Mouse (Mus musculus): Measurements from ENCODE around the gene Gins2. TPM values are rescaled to one million over a fixed set of nuclear protein-coding genes. Genes with fewer than 3 reads are reported as not detected.

The Gins2 gene
- total and polyA plus RNA-seq, 3 experiments: 11.3 to 83.4 (median 43.9) TPM

DNA sequence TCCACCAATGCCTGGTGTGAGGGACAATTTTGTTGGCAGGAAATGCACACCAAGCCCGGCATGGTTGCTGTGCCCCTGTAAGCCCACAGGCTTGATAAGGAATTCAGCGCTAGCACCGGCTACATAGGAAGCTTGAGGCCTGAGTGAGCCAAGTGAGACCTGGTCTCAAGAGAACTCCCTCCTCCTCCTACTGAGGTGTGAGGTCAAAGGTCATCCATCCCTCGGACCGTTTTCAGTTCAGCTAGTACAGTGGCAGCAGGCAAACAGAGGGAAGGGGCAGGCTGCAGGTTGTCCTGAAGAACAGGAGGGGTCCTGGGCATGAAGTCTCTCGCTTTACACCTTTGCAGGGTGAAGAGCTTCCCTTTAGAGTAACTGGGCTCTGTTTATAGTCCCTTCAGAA, 41.7 kb upstream of the Gins2 start:
- Histone ChIP-seq H3K36me3 (replicated peaks) (no peaks in the 10 kb centered on the region), H3K4me3 (ENCODE audit: low read depth, low read length) (no peak overlapping the region), H3K27me3 (ENCODE audit: insufficient read depth, low read length) (peaks cover 35% of the 10 kb centered on the region), H3K9me3 (replicated peaks) (no peaks in the 10 kb centered on the region), H3K4me1 (ENCODE audit: insufficient read depth, low read depth, low read length) (no peaks in the 10 kb centered on the region)
- TF ChIP-seq POLR2AphosphoS5 (IDR thresholded peaks at IDR 0.05; ENCODE audit: insufficient replicate concordance, low read depth, low read length): no peak
- TF ChIP-seq GATA1 (IDR thresholded peaks at IDR 0.05; ENCODE audit: borderline replicate concordance, low read length): no peak
- TF ChIP-seq CTCF (IDR thresholded peaks at IDR 0.05; ENCODE audit: low read depth, low read length): no peak
- no peak for TF ChIP-seq TAL1 (conservative IDR thresholded peaks at IDR 0.05; ENCODE audit: low read depth, low read length)
- no peak for TF ChIP-seq GATA2 (IDR thresholded peaks at IDR 0.05; ENCODE audit: borderline replicate concordance, low read depth, low read length)
- no peak for DNase-seq (ENCODE audit: low spot score)
- no peak for ATAC-seq (ENCODE audit: extremely low read depth, insufficient number of reproducible peaks, low FRiP score, poor library complexity, severe bottlenecking)

DNA sequence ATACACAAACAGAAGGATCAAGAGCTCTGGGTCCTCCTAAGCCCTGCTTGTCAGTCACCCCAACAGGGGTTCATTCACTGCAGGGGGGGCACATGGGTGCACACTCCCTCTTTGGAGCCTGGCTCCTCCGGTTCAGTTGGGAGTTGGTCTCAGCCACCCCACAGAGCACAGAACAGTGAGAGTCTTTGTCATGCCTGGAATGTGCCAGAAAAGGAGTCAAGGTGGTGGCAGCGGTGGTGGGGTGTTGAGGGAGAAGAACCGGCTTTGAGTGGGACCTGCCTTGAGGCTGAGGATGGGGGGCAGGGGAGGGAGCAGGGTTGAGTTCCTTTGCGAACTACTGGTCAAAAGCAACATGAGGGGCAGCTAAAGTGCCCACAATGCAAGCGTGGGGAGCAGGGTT, 40.9 kb upstream of the Gins2 start:
- no peak for DNase-seq (ENCODE audit: low spot score)
- TF ChIP-seq CTCF (IDR thresholded peaks at IDR 0.05; ENCODE audit: low read depth, low read length): no peak
- no peak for TF ChIP-seq GATA2 (IDR thresholded peaks at IDR 0.05; ENCODE audit: borderline replicate concordance, low read depth, low read length)
- Histone ChIP-seq H3K36me3 (replicated peaks) (no peaks in the 10 kb centered on the region), H3K9me3 (replicated peaks) (0 out of 2 replicates have a peak, but pooled peaks cover 3% of the 10 kb centered on the region), H3K4me3 (ENCODE audit: low read depth, low read length) (no peak overlapping the region), H3K27me3 (ENCODE audit: insufficient read depth, low read length) (peaks cover 32% of the 10 kb centered on the region), H3K4me1 (ENCODE audit: insufficient read depth, low read depth, low read length) (no peaks in the 10 kb centered on the region)
- ATAC-seq (ENCODE audit: extremely low read depth, insufficient number of reproducible peaks, low FRiP score, poor library complexity, severe bottlenecking): no peak

DNA sequence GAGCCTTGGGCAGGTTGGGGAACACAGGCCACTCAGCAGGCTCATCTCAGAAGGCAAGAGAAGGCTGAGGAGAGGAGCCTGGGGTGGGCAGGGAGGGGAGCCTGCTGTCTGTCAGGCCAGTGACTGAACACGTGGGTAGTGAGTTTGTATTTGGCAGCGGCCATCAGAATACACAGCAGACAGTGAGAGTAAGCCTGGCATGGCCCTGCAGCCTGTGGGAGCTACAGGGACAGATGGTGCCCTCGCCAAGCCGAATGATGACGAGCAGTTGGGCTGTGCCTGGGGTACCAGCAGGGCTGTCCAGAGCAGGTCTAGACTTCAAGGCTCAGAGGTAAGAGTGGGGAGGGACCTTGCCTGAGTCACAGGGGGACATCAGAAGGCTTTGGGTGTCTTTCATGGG, 38.2 kb upstream of the Gins2 start:
- Histone ChIP-seq H3K4me3 (ENCODE audit: low read depth, low read length) (no peak overlapping the region), H3K4me1 (ENCODE audit: insufficient read depth, low read depth, low read length) (no peaks in the 10 kb centered on the region), H3K27me3 (ENCODE audit: insufficient read depth, low read length) (peaks cover 16% of the 10 kb centered on the region), H3K9me3 (replicated peaks) (0 out of 2 replicates have a peak, but pooled peaks cover 3% of the 10 kb centered on the region), H3K36me3 (replicated peaks) (no peaks in the 10 kb centered on the region)
- DNase-seq (ENCODE audit: low spot score) (no peak), ATAC-seq (ENCODE audit: extremely low read depth, insufficient number of reproducible peaks, low FRiP score, poor library complexity, severe bottlenecking) (no peak)
- no peak for TF ChIP-seq CTCF (IDR thresholded peaks at IDR 0.05; ENCODE audit: low read depth, low read length)
- no peak for TF ChIP-seq TAL1 (conservative IDR thresholded peaks at IDR 0.05; ENCODE audit: low read depth, low read length)
- no peak for TF ChIP-seq GATA1 (IDR thresholded peaks at IDR 0.05; ENCODE audit: borderline replicate concordance, low read length)
- no peak for TF ChIP-seq GATA2 (IDR thresholded peaks at IDR 0.05; ENCODE audit: borderline replicate concordance, low read depth, low read length)
- TF ChIP-seq POLR2AphosphoS5 (IDR thresholded peaks at IDR 0.05; ENCODE audit: insufficient replicate concordance, low read depth, low read length): no peak

GRCm38 (mm10) chr8:120626461-120626860, 37.4 kb upstream of the Gins2 start:
- DNase-seq (ENCODE audit: low spot score) (no peak), ATAC-seq (ENCODE audit: extremely low read depth, insufficient number of reproducible peaks, low FRiP score, poor library complexity, severe bottlenecking) (no peak)
- no peaks in the 10 kb centered on the region for H3K4me1 ChIP-seq (ENCODE audit: insufficient read depth, low read depth, low read length)
- H3K4me3 ChIP-seq (ENCODE audit: low read depth, low read length): no peak overlapping the region
- 0 out of 2 replicates have a peak, but pooled peaks cover 3% of the 10 kb centered on the region for H3K9me3 ChIP-seq (replicated peaks)
- no peaks in the 10 kb centered on the region for H3K36me3 ChIP-seq (replicated peaks)
- no peak for TF ChIP-seq CTCF (IDR thresholded peaks at IDR 0.05; ENCODE audit: low read depth, low read length)
- no peak for TF ChIP-seq POLR2AphosphoS5 (IDR thresholded peaks at IDR 0.05; ENCODE audit: insufficient replicate concordance, low read depth, low read length)
- no peak for TF ChIP-seq TAL1 (conservative IDR thresholded peaks at IDR 0.05; ENCODE audit: low read depth, low read length)
- TF ChIP-seq GATA1 (IDR thresholded peaks at IDR 0.05; ENCODE audit: borderline replicate concordance, low read length): no peak
- TF ChIP-seq GATA2 (IDR thresholded peaks at IDR 0.05; ENCODE audit: borderline replicate concordance, low read depth, low read length): no peak
- peaks cover 16% of the 10 kb centered on the region for H3K27me3 ChIP-seq (ENCODE audit: insufficient read depth, low read length)

DNA sequence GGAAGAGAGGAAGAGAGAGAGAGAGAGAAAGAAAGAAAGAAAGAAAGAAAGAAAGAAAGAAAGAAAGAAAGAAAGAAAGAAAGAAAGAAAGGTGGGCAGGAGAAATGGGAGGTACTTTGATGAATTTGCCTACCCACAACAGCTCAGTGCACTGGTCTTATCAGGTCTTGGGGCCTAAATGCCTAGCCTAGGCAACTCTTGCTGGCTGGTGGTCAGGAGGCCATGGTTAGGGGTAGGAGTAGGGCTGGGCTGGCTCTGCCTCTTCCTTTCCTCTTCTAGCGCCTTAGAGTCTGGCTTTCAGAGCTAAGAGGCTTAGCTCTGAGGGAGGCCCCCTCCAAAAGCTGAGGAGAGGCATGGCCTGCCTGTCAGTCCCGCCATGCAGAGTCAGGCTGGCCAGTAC, 34.5 kb upstream of the Gins2 start:
- DNase-seq (ENCODE audit: low spot score) (no peak), ATAC-seq (ENCODE audit: extremely low read depth, insufficient number of reproducible peaks, low FRiP score, poor library complexity, severe bottlenecking) (no peak)
- Histone ChIP-seq H3K27me3 (ENCODE audit: insufficient read depth, low read length) (peaks cover 19% of the 10 kb centered on the region), H3K9me3 (replicated peaks) (0 out of 2 replicates have a peak, but pooled peaks cover 3% of the 10 kb centered on the region), H3K4me1 (ENCODE audit: insufficient read depth, low read depth, low read length) (0 out of 2 replicates have a peak, but pooled peaks cover 2% of the 10 kb centered on the region), H3K4me3 (ENCODE audit: low read depth, low read length) (no peak overlapping the region), H3K36me3 (replicated peaks) (no peaks in the 10 kb centered on the region)
- TF ChIP-seq CTCF (IDR thresholded peaks at IDR 0.05; ENCODE audit: low read depth, low read length) (no peak), GATA2 (IDR thresholded peaks at IDR 0.05; ENCODE audit: borderline replicate concordance, low read depth, low read length) (no peak), TAL1 (conservative IDR thresholded peaks at IDR 0.05; ENCODE audit: low read depth, low read length) (no peak), POLR2AphosphoS5 (IDR thresholded peaks at IDR 0.05; ENCODE audit: insufficient replicate concordance, low read depth, low read length) (no peak), GATA1 (IDR thresholded peaks at IDR 0.05; ENCODE audit: borderline replicate concordance, low read length) (no peak)

GRCm38 (mm10) chr8:120622161-120622560, 33.1 kb upstream of the Gins2 start:
- ATAC-seq (ENCODE audit: extremely low read depth, insufficient number of reproducible peaks, low FRiP score, poor library complexity, severe bottlenecking): no peak
- no peak for TF ChIP-seq POLR2AphosphoS5 (IDR thresholded peaks at IDR 0.05; ENCODE audit: insufficient replicate concordance, low read depth, low read length)
- TF ChIP-seq GATA2 (IDR thresholded peaks at IDR 0.05; ENCODE audit: borderline replicate concordance, low read depth, low read length): no peak
- DNase-seq (ENCODE audit: low spot score): no peak
- Histone ChIP-seq H3K27me3 (ENCODE audit: insufficient read depth, low read length) (peaks cover 15% of the 10 kb centered on the region), H3K4me3 (ENCODE audit: low read depth, low read length) (no peak overlapping the region), H3K9me3 (replicated peaks) (0 out of 2 replicates have a peak, but pooled peaks cover 3% of the 10 kb centered on the region), H3K4me1 (ENCODE audit: insufficient read depth, low read depth, low read length) (0 out of 2 replicates have a peak, but pooled peaks cover 2% of the 10 kb centered on the region), H3K36me3 (replicated peaks) (no peaks in the 10 kb centered on the region)

DNA sequence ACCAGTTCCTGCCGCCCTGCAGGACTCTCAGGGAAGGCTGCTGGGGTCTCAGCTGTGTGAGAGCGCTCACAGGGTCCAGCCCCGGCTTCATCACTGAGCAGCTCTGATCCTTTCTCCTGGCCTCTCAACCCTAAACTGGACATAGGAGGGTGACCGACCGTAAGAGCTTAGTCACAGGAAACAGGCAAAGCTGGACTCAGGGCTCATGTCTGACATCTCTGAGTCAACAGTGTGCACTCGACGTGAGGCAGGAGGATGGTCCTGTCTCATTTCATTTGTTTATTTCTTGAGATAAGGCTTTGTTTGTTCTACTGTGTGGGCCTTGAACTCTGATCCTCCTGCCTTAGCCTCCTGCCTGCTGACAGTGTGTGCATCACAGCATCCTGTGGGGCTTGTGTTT, 31.3 kb upstream of the Gins2 start:
- Histone ChIP-seq H3K27me3 (ENCODE audit: insufficient read depth, low read length) (peaks cover 27% of the 10 kb centered on the region), H3K4me1 (ENCODE audit: insufficient read depth, low read depth, low read length) (peaks cover 17% of the 10 kb centered on the region), H3K9me3 (replicated peaks) (0 out of 2 replicates have a peak, but pooled peaks cover 2% of the 10 kb centered on the region), H3K4me3 (ENCODE audit: low read depth, low read length) (no peak overlapping the region), H3K36me3 (replicated peaks) (no peaks in the 10 kb centered on the region)
- ATAC-seq (ENCODE audit: extremely low read depth, insufficient number of reproducible peaks, low FRiP score, poor library complexity, severe bottlenecking): no peak
- DNase-seq (ENCODE audit: low spot score): no peak
- TF ChIP-seq POLR2AphosphoS5 (IDR thresholded peaks at IDR 0.05; ENCODE audit: insufficient replicate concordance, low read depth, low read length): no peak
- no peak for TF ChIP-seq GATA2 (IDR thresholded peaks at IDR 0.05; ENCODE audit: borderline replicate concordance, low read depth, low read length)
- no peak for TF ChIP-seq GATA1 (IDR thresholded peaks at IDR 0.05; ENCODE audit: borderline replicate concordance, low read length)
- TF ChIP-seq TAL1 (conservative IDR thresholded peaks at IDR 0.05; ENCODE audit: low read depth, low read length): no peak
- TF ChIP-seq CTCF (IDR thresholded peaks at IDR 0.05; ENCODE audit: low read depth, low read length): no peak
